Mouse (Mus musculus) liver, embryonic 14.5 days (tissue): ENCODE measurements around the gene Actn3.

Source experiments
- CTCF ChIP-seq: IDR thresholded peaks from 2 replicates; pipeline ENCODE4 v1.5.1; 2016; ENCODE audit warnings: antibody characterized with exemption, low read depth, control low read depth
- EP300 ChIP-seq: IDR thresholded peaks from 2 replicates; pipeline ENCODE4 v1.6.1; 2016; ENCODE audit warnings: antibody characterized with exemption, low read depth

- no peak for TF ChIP-seq CTCF
- no peak for TF ChIP-seq EP300
Observed at GRCm38 (mm10) chr19:4916827-4917226, 39.1 kb upstream of the Actn3 start.
